Comparison of ENCODE assay signal across 8 mouse cellular contexts in the genomic region with DNA sequence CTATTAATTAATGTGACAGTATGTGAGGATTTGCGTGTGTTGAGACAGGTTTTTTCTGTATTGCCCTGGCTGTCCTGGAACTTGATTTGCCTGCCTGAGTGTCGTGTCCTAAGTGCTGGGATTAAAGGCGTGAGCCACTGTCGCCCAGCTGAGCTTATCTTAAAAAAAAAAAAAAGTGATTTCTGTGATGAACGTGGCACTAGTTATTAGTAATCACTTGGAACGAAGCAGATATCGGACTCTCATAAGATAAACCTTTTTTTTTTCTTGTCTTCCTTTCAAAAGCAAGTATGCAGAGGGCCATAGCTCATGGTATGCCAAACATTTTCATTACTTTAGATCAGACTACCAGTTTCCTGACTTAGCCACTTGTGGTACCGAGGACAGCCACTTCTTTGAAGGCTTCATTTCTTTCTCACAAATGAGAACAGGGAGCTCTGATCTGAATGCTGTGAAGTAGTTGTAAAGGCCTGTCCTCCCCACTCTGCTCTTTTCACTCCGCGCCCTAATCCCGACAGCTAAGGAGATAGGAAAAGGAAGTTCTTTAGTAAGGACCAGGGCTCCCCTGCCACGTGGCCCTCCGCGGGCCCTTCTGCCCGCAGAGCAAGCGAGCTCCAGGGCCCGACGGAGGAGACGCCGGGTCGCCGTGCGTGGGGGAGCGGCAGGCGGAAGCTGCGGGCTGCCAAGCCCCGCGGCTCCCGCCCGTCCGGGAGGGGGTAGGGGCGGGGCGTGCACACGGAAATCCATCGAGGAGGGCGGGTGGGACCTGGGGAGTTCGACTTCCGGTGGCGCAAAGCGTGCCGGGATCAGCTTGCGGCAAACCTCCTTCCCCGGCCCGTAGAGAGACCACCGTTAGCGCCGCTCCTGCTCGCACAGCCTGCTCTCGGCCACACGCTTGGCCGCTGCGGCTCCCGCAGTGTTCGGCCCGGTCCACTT. TPM values are rescaled to one million over a fixed set of nuclear protein-coding genes. Genes with fewer than 3 reads are reported as not detected.
DNase-seq lines count a peak whose midpoint lies in the region; ATAC-seq and TF ChIP-seq lines count a peak whose summit lies in the region.

TSS of gene Dr1 (plus strand) at position 771 of the 936 bp plus-strand sequence.

- peak within 1 kb of the TSS; percentile 96 for H3K27ac ChIP-seq in heart, embryonic 11.5 days (ENCODE audit: low read depth, low read length)
- H3K27ac ChIP-seq in kidney, embryonic 16.5 days (ENCODE audit: low read length) = peak within 1 kb of the TSS; percentile 97
- peak within 1 kb of the TSS; percentile 93 for H3K27ac ChIP-seq in liver, embryonic 12.5 days
- H3K27ac ChIP-seq in stomach, postnatal 0 days (replicated peaks) = peak within 1 kb of the TSS; percentile 96

- no peaks in the 10 kb centered on the region for H3K27me3 ChIP-seq in erythroblast, embryonic 14.5 days (ENCODE audit: control insufficient read depth)
- no peaks in the 10 kb centered on the region for H3K27me3 ChIP-seq in heart, embryonic 11.5 days (ENCODE audit: control insufficient read depth, insufficient read depth, low read length)
- no peaks in the 10 kb centered on the region for H3K27me3 ChIP-seq in kidney, embryonic 16.5 days (ENCODE audit: insufficient read depth, low read length)
- H3K27me3 ChIP-seq in liver, embryonic 12.5 days (replicated peaks) = no peaks in the 10 kb centered on the region
- no peaks in the 10 kb centered on the region for H3K27me3 ChIP-seq in stomach, postnatal 0 days (ENCODE audit: control insufficient read depth, insufficient read depth, low read length)

- H3K4me1 ChIP-seq in erythroblast, embryonic 14.5 days (ENCODE audit: control insufficient read depth) = peaks cover 77% of the 10 kb centered on the region
- H3K4me1 ChIP-seq in heart, embryonic 11.5 days (ENCODE audit: control insufficient read depth, insufficient read depth, low read length) = peaks cover 3% of the 10 kb centered on the region
- peaks cover 20% of the 10 kb centered on the region for H3K4me1 ChIP-seq in kidney, embryonic 16.5 days (ENCODE audit: insufficient read depth, low read length)
- H3K4me1 ChIP-seq in liver, embryonic 12.5 days = peaks cover 69% of the 10 kb centered on the region
- no peaks in the 10 kb centered on the region for H3K4me1 ChIP-seq in stomach, postnatal 0 days (replicated peaks; ENCODE audit: control insufficient read depth, insufficient read depth)

- peak within 1 kb of the TSS; percentile 91 for H3K4me2 ChIP-seq in heart, embryonic 11.5 days
- peak within 1 kb of the TSS; percentile 89 for H3K4me2 ChIP-seq in kidney, embryonic 16.5 days (replicated peaks; ENCODE audit: low read depth, low read length)
- peak within 1 kb of the TSS; percentile 86 for H3K4me2 ChIP-seq in liver, embryonic 12.5 days
- H3K4me2 ChIP-seq in stomach, postnatal 0 days (replicated peaks; ENCODE audit: low read depth) = peak within 1 kb of the TSS; percentile 71

- 2% methylated on average over 50 of the region's 55 CpGs for WGBS in heart, embryonic 11.5 days (ENCODE audit: insufficient replicate concordance)
- 2% methylated on average over 55 of the region's 55 CpGs for WGBS in kidney, embryonic 16.5 days
- WGBS in liver, embryonic 12.5 days (ENCODE audit: insufficient replicate concordance) = 2% methylated on average over 53 of the region's 55 CpGs
- 2% methylated on average over 41 of the region's 55 CpGs for WGBS in stomach, postnatal 0 days

- peak; percentile 98 for ATAC-seq in heart, embryonic 11.5 days (replicated peaks; ENCODE audit: insufficient number of reproducible peaks, low FRiP score, low TSS enrichment)
- ATAC-seq in kidney, embryonic 16.5 days (ENCODE audit: low FRiP score, low TSS enrichment) = peak; percentile 98
- ATAC-seq in liver, embryonic 12.5 days = peak; percentile 92
- peak; percentile 98 for ATAC-seq in stomach, postnatal 0 days (ENCODE audit: low FRiP score, low TSS enrichment)

- DNase-seq in CD4-positive helper T cell, adult 2 months (ENCODE audit: low read depth, low spot score) = peak; percentile 95
- peak; percentile 98 for DNase-seq in brain, embryonic 14.5 days (ENCODE audit: low read depth)
- peak; percentile 89 for DNase-seq in neural tube, embryonic 10.5 days (ENCODE audit: extremely low spot score, low spot score)
- peak; percentile 93 for DNase-seq in stomach, postnatal 0 days (ENCODE audit: low spot score)

- TF ChIP-seq EP300 in stomach, postnatal 0 days (optimal IDR thresholded peaks at IDR 0.05) = peak; percentile 42

- peaks cover 19% of the 10 kb centered on the region for H3K36me3 ChIP-seq in erythroblast, embryonic 14.5 days (ENCODE audit: control insufficient read depth)
- H3K36me3 ChIP-seq in heart, embryonic 11.5 days (ENCODE audit: control insufficient read depth, insufficient read depth, low read length) = no peaks in the 10 kb centered on the region
- H3K36me3 ChIP-seq in kidney, embryonic 16.5 days (ENCODE audit: insufficient read depth, low read length) = no peaks in the 10 kb centered on the region
- peaks cover 14% of the 10 kb centered on the region for H3K36me3 ChIP-seq in liver, embryonic 12.5 days
- H3K36me3 ChIP-seq in stomach, postnatal 0 days (ENCODE audit: control insufficient read depth, insufficient read depth, low read length) = no peaks in the 10 kb centered on the region

- TF ChIP-seq CTCF in brain, embryonic 14.5 days (IDR thresholded peaks at IDR 0.05; ENCODE audit: borderline replicate concordance, extremely low read depth, insufficient read depth, insufficient read length) = no peak
- no peak for TF ChIP-seq CTCF in stomach, postnatal 0 days (IDR thresholded peaks at IDR 0.05; ENCODE audit: low read depth)

- peak within 1 kb of the TSS; percentile 79 for H3K4me3 ChIP-seq in erythroblast, embryonic 14.5 days (replicated peaks)
- peak within 1 kb of the TSS; percentile 99 for H3K4me3 ChIP-seq in heart, embryonic 11.5 days (ENCODE audit: low read depth, low read length)
- H3K4me3 ChIP-seq in kidney, embryonic 16.5 days (ENCODE audit: low read length) = peak within 1 kb of the TSS; percentile 98
- H3K4me3 ChIP-seq in liver, embryonic 12.5 days = peak within 1 kb of the TSS; percentile 99
- peak within 1 kb of the TSS; percentile 97 for H3K4me3 ChIP-seq in stomach, postnatal 0 days (ENCODE audit: low read depth, low read length)

- TF ChIP-seq POLR2A in brain, embryonic 14.5 days (IDR thresholded peaks at IDR 0.05; ENCODE audit: borderline replicate concordance, extremely low read depth, insufficient read depth, insufficient read length, poor library complexity, severe bottlenecking) = peak; percentile 80

- no peaks in the 10 kb centered on the region for H3K9me3 ChIP-seq in erythroblast, embryonic 14.5 days (ENCODE audit: control insufficient read depth, low read length)
- no peaks in the 10 kb centered on the region for H3K9me3 ChIP-seq in heart, embryonic 11.5 days (replicated peaks; ENCODE audit: control insufficient read depth, low read length)
- H3K9me3 ChIP-seq in kidney, embryonic 16.5 days (ENCODE audit: low read length) = no peaks in the 10 kb centered on the region
- H3K9me3 ChIP-seq in liver, embryonic 12.5 days (replicated peaks) = no peaks in the 10 kb centered on the region
- no peaks in the 10 kb centered on the region for H3K9me3 ChIP-seq in stomach, postnatal 0 days (ENCODE audit: control insufficient read depth, low read length)

- peak within 1 kb of the TSS; percentile 98 for H3K9ac ChIP-seq in heart, embryonic 11.5 days (ENCODE audit: low read depth, low read length)
- peak within 1 kb of the TSS; percentile 98 for H3K9ac ChIP-seq in kidney, embryonic 16.5 days (replicated peaks; ENCODE audit: low read length)
- H3K9ac ChIP-seq in liver, embryonic 12.5 days = peak within 1 kb of the TSS; percentile 99
- peak within 1 kb of the TSS; percentile 96 for H3K9ac ChIP-seq in stomach, postnatal 0 days (ENCODE audit: low read length)

RNA-seq across cellular contexts. Expression of gene Dr1, which starts in this region (rescaled TPM):
- 35.8 and 38.2 TPM in 2 replicates for polyA plus RNA-seq in brain, embryonic 14.5 days (2012; rRNA removed)
- 0.88 and 1.4 TPM in 2 replicates for polyA plus RNA-seq in erythroblast, embryonic 14.5 days (2012)
- 32.8 and 36.5 TPM in 2 replicates for polyA plus RNA-seq in heart, embryonic 11.5 days (2014; fragmentation: Nextera tagmentation; extraction: Ambion mirVana)
- 43.9 and 46.5 TPM in 2 replicates for polyA plus RNA-seq in kidney, embryonic 16.5 days (2015; fragmentation: Nextera tagmentation; extraction: Ambion mirVana)
- polyA plus RNA-seq in liver, embryonic 12.5 days (2016; fragmentation: Nextera tagmentation; extraction: Ambion mirVana) = 39.6 and 39.7 TPM in 2 replicates
- 27.6 and 27.9 TPM in 2 replicates for polyA plus RNA-seq in stomach, postnatal 0 days (2015; fragmentation: Nextera tagmentation; extraction: Ambion mirVana)

Comparison
In these comparisons a context has a peak if more than half of its experiments do, and no peak if none do; other contexts are left out.
1. Peak in every context shown above with its lines: DNase-seq, ATAC-seq, H3K4me3 ChIP-seq and H3K27ac ChIP-seq.
2. RNA of gene Dr1 (polyA plus RNA-seq): 43.9 to 46.5 TPM in kidney, embryonic 16.5 days, 39.6 to 39.7 TPM in liver, embryonic 12.5 days, 35.8 to 38.2 TPM in brain, embryonic 14.5 days, 32.8 to 36.5 TPM in heart, embryonic 11.5 days and 27.6 to 27.9 TPM in stomach, postnatal 0 days; 0.88 to 1.4 TPM in erythroblast, embryonic 14.5 days; every median in the first group is over 10 times any median in the second.